Mouse (Mus musculus) layer of hippocampus, postnatal 25 days (tissue): ENCODE data around the gene Itih5. TPM values are rescaled to one million over a fixed set of nuclear protein-coding genes. Genes with fewer than 3 reads are reported as not detected.

Experiments used
- DNase-seq, 2 experiments: peaks; one replicate each; pipeline ENCODE4 v3.0.0; 2022; ENCODE audit warnings: mixed read lengths in 2 of 2, low spot score in 1 of 2; ENCODE audit errors: extremely low spot score in 1 of 2
- total RNA-seq, 2 experiments: library from RNA; stranded (reverse); gene quantifications; 2 replicates each; pipeline ENCODE4 v1.2.3; 2021

The Itih5 gene
- total RNA-seq, 2 experiments from 2014 or later, result 14.4 to 15.8 TPM

DNA sequence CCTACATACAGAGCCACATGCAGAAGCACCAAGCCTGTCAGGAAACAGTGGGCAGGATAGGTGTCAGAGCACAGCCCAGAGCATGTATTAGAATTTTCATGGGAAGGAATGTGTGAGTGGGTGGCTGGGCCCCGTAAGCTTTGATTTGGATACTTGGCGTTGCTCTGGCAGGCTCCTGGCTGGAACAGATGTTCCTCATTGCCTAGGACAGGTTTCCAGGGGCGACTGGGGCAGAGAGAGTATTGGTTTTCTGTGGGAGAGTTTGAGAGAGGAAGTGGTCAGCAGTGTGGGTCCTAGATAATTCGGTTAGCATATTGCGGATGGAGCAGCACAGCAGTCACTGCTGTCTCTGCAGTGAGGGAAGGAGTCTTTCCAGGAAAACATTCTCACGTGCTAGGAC is 13.3 kb downstream of the Itih5 start:
- no peak for DNase-seq

DNA sequence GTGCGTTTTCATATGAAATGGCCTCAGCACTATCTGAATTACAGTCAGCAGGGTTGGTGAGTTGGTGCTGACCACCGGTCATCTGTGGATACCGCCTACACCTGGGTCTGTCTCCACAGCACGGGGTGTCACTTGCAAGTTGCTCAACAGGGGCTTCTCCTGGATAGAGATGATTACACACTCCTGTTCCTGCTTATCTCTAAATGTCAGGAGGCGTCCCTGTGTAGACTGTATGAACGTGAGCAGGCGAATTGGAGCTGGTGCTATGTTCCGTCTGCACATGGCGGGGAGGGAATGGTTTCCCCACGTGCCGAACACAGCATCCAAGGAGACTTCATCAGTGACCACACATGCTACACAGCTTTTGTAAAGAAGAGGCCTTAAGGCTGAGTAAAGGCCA is 13.9 kb downstream of the Itih5 start:
- no peak for DNase-seq

DNA sequence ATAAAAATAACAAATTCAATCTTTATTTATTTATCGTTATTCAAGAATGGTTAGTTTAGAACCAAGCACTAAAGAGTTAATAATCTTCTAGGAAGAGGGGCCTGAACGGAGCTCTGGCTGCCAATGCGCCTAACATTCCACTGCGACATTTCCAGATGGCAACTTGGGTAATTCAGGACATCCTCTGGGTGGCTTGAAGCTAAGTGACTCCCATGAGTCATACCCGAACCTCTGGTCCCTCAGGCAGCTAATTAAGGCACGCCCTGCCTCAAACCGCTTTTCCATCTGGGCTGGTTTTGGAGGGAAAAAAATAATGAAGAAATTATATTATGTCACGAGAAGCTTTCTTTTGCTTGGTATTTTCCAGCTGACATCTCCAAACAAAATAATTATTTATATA is 14.6 kb downstream of the Itih5 start:
- DNase-seq, result no peak

DNA sequence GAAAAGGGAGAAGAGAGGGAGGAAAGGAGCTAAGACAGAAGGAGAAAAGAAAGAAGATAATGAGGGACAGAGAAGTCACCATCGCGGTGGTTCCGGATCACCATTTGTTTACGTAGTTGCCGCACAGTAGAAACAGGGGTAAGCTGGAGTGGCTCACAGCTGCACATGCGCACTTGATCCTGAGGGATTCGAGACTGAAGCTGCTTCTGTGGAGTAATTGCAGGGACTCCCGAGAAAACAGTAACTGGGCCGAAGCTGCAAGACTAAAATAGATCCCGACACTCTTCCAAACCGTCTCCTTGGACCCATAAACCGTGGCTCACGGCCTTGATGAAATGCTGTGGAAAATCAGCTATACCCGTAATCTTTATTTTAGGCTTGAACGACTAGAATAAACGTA is 16.6 kb downstream of the Itih5 start:
- no peak for DNase-seq

DNA sequence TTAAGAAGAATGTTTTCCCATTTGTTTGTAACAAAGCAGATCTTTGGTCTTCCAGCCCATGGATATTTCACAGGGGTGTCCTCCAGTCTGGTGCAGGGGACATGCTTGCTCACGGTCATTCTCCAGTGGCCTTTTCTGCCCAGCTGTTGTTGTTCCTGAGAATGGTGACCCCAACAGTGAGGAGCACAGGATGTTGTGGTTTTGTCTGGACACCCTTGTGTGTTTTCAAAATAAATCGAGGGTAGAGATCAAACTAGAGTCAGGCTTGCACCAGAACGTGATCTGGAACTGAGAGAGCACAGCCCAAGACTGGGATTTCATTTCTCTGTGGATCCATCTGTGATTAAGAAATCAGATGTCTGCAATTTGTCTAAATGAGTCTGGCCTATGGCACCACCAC is 40.2 kb downstream of the Itih5 start:
- DNase-seq, result no peak

DNA sequence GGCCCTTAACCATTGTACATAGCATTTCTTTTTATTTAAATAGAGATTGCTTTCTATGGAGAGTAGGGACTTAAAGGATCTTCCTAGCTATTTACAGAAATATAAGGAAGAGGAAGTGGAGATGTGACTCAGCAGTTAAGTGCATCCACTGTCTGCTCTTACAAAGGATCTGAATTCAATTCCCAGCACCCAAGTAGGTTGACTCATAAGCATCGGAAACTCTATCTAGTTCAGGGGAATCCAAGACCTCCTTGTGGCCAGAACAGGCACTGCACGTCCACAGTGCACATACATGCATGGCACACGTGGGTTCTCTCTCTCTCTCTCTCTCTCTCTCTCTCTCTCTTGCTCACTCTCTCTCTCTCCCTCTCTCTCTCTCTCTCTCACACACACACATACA is 41.8 kb downstream of the Itih5 start:
- DNase-seq, result no peak

DNA sequence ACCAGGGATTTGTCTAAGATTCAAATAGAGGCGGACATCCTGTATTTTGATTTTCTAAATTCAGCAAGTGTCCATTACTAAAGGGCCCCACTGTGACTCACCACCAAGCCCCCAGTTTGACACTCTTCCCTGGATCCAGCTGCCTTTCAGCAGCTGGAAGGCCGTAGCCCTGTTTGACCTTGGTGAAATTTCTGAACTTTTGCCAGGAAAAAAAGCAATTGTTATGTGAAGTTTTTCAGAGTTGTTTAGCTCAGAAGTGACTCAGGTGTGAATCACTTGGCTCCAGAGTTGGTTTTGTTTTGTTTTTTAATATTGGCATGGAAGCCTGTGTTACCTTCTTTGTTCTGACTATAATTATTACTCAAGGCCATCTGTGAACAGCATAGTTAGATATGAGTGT is 46.0 kb downstream of the Itih5 start:
- no peak for DNase-seq

DNA sequence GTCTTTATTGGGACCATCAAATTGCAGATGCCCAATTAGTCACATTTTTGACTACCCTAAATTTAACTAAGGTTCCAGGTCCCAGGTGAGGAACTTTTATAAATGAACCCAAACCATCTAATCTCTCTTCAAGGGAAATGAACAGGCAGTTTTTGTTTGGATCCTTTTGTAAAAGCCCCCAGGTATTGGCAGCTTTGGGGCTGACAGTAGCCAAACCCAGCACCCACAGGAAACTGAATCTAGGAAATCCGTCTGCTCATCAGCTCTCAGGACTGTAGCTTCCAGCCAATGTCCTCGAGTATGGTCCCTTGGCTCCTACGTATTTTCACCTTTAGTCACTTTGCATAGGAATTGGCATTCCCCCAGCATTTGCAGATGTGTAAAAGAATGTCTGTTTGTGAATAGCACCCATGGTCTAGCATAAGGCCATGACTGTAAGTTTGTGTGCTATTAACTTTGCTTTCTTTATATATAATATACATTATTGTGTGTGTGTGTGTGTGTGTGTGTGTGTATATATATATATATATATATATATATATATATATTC is 47.4 kb downstream of the Itih5 start:
- no peak for DNase-seq

DNA sequence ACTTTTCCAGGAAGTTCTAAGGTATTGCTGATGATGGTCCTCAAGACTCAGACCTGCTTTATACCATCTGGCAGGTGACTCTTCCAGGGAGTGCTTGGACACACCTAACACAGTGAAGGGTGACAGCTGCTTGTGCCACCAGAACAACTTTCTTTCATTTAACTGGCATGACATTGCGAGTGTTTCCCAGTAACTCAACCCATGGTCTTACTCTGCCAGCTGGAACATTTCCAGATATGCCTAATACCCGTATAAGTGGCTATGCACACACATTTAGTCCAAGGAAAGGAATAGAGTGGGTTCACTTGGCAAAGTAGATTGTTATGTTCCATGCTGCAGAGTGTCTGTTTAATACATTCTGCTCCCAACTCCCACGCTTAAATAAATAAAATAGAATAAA is 50.9 kb downstream of the Itih5 start:
- no peak for DNase-seq

DNA sequence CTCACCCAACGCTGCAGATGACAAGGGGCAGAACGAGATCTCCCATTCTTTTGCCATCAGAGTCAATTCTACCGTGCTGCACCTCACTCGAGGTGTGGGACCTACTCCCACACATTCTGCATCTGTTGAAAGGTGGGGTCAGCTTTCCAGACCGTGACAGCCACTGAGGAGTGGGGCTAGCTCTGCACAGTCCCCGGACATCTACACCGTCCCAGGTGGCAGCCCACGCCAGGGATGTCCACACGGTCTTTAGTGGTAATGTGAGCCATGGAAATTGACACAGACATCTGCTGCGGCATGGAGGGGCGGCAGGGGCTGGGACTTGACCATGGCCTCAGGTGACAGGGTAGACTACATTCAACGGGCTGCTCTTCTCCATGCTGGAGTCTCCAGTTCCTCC is 60.1 kb downstream of the Itih5 start:
- DNase-seq, result no peak

DNA sequence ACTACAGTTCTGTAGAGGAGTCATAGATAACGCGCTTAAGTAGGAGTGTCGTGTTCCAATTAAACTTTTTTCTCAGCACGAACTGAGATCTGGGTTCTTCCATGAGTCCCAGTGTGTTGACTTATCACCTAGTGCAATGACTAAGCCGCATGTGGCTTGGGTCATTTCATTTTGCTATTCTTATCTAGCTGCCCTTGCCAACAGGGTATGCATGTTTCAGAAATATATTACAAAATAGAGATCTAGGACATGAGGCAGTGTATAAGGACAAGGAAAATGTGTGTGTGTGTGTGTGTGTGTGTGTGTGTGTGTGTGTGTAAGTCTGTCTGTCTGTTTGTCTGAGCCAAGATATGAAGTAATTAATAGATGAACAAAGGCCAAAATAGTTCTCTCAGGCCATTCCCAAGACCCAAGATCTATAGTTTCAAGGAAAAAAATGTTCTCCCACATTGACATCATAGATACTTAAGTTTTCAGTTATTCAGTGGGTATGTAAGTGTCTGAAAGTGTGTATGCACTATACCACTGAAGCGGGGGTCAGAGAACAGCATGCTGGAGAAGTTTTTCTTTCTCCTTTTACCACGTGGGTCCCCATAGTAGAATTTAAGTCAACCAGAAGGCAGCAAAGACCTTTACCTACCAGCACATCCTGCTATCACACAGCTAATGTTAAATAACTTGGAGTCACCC is 62.6 kb downstream of the Itih5 start:
- DNase-seq, result no peak

DNA sequence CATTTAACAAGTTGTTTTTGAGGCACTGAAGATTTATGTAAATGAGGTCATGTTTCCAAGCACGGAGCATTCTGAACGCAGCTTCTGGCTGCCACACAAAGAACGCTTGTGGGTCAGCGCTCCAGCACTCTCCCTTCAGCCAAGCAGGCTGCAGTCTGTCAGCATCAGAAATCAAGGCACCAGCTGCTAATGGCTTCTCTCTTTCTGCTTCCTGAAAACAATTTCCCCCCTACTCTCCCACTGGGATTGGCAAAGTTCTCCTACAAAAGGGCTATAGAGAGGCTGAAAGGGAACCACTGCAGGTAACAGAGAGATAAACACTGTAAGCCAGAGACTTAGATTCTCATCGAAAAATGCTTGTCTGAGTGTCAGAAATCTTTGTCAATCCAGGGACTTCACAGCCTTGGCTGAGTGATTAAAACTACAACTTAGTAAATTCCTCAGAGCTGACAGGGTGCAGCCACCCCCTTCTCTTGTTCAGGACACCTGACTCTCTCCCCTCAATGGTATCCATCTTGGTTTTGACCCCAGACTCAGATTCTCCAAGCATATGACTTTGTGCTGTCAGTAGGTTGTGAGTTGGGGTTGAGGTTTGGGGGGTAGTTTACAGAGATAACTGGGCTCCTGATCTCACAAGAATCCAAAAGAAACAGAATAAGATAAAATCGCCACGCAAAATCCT is 63.3 kb downstream of the Itih5 start:
- DNase-seq, result no peak

DNA sequence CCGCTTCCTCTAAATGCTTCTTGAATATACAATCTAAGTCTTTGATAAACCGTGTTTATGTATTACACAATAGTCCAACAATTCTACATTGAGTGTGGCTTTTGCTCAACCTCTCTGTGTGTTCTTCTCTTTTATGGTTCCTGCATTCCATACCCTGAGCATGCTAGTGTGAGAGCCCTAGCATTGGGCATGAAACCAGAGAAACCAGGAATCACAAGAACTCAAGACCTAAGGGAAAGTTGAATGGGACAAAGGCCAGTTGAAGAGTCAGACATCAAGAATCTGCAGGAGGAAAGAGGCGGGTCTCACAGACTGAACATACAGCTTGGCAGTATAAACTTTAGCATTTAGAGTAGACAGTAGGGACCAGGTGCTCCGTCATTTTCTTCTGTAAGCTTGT is 68.5 kb downstream of the Itih5 start:
- no peak for DNase-seq

DNA sequence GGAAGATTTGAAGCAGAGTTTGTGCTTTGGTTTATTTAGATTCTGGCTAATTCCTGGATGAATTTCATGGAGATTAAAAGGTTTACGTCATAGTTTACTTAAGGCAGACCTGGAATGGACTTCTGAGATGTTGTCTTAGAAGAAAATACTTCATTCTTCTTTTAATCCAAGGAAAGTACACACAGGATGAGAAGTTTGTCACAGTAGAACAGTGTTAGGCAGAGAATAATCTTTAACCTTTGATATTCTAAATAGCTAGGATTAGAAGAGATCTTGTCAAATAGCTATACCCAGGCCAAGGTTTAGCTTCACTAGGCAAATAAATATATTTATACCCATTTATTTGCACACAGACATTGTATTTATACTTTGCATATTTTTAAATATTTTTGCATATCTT is 73.5 kb downstream of the Itih5 start:
- no peak for DNase-seq

DNA sequence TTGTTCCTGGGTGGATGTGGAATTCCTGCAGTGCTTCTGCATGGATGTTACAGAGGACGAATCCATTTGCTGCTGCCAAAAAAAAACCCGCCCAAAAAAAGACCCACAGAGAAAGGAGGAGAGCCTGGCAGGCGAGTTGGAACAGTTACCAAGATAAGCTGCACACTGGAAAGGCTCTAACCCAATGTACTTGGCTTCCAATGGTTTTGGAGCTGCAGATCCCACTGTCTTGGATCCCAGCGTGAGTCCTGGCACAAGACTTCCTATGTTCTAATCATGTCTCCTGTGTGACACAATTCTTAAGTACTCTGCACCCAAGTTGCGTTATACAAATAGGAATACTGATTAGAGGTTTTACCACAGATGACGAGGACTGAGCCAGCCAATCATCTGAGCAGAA is 78.6 kb downstream of the Itih5 start:
- DNase-seq, result no peak

DNA sequence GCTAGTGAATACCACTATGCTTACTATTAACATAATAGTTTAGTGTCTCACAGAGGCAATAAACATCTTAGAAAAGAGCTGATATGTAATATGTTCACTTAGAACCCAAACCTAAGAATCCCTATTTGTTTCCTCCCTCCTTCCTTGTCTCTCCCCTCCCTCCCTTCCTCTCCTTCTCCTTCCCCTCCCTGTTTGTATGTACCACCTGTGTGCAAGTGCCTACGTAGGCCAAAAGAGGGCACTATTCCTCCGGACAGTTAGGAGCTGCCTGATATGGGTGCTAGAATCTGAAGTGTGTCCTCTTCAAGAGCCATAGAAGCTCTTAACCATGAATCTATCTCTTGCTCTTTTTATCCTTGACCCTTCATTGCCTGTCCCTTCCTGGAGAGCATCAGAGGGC is 83.2 kb downstream of the Itih5 start:
- DNase-seq, result no peak

DNA sequence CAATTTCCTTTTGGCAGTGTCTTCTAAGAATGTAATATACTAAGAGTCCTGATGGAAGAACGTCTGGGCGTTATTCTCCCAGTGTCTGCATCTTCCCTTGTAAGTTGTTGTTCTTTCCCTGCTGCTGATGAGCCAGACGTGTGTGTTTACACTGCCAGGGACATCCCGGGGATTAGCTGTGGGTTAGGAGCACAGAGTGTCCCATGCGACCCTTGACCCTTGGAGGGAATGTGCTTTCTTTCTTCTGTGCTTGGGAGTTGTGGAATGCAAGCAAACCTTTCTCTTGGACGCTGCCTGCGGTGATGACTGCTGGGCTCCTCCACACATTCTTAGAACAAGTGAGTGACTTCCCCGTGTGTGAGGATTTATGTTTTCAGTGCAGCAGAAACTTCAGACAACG is 89.6 kb downstream of the Itih5 start:
- no peak for DNase-seq

DNA sequence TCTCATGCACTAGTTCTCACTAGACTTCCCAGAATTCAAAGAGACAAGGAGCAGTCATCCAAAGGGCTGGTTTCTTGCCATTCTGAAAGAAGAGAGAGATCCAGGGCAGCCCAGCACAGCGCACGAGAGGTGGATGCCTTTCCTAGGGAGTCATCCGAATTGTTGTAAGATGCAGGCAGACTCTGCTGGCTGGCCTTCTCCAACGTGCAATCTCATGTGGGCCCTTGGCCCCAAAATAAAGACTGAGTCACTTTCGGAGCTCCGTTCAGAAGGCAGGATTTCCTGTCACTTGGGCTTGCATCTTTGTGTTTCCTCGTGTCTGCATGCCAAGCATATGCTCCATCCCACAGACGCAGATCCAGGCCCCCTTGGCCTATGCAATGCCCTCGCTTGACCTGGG is 97.1 kb downstream of the Itih5 start:
- DNase-seq, result no peak

DNA sequence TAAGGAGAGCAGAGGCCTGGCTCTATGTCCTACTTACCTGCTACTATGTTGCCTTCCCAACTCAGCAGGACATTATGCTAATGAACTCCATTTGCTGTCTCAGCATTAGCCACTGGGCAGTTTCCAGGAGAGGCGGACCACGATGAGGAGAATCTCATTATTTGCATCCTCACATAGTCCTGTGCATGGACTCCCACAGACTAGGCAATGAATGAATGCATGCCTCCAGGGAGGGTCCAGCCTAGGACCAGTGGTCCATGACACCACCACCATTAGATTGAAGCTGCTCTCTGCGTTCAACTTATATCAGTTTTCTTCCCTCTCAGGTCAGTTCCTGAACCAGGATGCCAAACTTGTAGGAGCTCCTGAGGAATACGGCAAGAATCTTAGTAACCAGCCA is 97.6 kb downstream of the Itih5 start:
- no peak for DNase-seq

DNA sequence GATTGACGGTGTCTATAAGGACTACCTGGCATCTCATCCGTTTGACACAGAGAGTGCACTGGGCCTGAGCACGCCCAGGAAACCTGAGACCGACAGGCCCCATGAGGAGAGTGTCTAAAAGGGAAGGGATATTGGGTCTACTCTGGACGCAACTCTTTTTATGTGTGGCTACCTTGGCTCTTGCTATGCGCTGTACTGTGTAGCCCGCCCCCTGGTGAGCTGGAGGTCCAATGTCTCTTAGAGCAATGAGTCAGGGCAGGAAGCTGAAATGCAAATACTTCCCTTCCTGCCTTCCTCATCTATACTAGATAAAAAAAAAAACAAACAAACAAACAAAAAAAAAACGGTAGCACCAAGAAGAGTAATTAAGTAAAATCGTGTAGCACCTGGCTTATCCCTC is 98.1 kb downstream of the Itih5 start:
- DNase-seq, result no peak

DNA sequence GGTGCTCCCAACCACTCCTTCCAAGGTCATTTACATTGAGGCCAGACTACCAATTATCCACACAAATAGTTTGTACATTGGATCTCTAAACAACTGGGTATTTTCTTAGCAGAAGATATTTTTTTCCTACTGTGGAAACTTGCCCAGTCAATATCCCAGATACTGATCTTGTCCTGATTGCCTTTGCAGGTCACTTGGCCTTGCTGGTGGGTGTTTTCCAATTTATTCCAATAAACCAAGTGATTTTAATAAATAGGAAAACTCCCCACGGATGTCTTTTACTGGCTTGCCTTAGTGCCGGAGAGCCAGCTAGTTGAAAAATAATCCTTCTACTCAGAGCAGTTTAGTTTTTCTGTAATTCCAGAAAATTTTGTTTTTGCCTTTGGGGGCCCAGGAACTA is 98.6 kb downstream of the Itih5 start:
- no peak for DNase-seq

DNA sequence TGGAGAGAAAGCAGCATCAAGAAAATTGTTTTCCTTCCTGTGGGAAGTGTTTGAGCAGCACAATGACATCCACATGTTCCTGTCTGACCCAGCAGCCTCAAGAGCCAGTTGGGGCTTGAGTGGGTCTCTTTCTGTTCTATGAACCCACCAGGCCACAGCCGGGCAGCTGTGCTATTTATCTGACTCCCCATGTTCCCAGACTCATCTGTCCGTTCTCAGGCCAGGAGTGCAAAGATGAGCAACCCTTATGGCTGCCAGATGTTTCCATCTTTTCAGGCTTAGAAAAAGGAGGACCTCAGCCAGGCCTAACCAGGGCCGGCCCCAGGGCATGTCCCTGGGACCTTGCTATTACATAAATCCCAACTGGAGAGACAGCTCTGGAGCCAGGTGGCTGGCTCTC is 100.0 kb downstream of the Itih5 start:
- no peak for DNase-seq
